Mouse (Mus musculus) gastrocnemius, adult 8-10 months (tissue): Measurements from ENCODE around the gene Ppil1. TPM values are rescaled to one million over a fixed set of nuclear protein-coding genes. Genes with fewer than 3 reads are reported as not detected.
"Not testable (repeated sequence)": the region's sequence is repeated elsewhere in the genome, so short reads cannot be mapped to it uniquely, and the experiment has no call there.

Source experiments
- DNase-seq, 2 experiments: peaks; one replicate each; pipeline ENCODE4 v3.0.0; 2022; ENCODE audit warnings: low spot score in 2 of 2
- total RNA-seq, 4 experiments: library from RNA; stranded (reverse); gene quantifications; 2 replicates each; pipeline ENCODE4 v1.2.4; 2022

Ppil1 gene
- total RNA-seq, 4 experiments from 2014 or later = 4.8 to 8.3 (median 6.7) TPM

DNA sequence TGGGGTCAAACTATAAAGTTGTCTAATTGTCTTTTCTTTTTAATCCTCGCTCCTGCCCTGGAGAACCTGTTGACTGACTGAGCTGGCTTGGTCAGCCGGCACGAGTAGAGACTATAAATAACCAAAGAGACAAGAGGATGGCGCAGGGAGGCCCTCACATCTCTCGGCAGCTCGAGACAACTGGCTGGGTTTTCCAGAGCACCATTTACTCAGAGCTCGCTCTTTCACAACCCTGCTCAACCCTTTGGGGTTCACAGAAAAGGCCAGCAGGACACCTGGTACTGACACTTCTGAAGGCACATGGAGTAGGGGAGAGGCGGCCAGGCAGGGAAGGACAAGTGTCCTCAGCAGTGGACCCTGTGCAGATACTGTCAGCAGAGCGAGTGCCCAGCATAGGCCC lies 10.3 kb downstream of the Ppil1 start:
- no peak for DNase-seq

GRCm38 (mm10) chr17:29253236-29253635 lies 10.8 kb downstream of the Ppil1 start:
- no peak for DNase-seq

- DNase-seq = no peak
Measured at GRCm38 (mm10) chr17:29251608-29252390, 12.2 kb downstream of the Ppil1 start.

- DNase-seq = not testable (repeated sequence)
Measured at GRCm38 (mm10) chr17:29251006-29251405, 13.0 kb downstream of the Ppil1 start.

DNA sequence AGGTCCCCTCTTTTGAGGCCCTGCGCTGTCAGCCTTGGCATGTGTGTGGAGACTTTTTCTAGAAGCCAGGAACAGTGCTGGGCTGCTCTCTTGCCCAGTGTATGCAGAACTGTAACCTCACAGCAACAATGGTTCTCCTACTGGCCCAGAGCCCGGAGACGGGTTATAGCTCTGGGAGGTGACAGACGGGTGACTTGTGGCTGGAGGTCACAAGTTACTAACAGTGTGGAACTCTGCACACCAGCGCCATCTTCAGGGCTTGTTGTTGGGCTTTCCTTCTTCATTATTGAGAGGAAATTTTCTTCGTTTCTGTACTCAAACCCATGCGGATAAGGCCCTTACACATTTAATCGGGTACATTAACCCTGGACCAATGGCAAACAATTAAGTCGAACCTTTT lies 14.5 kb downstream of the Ppil1 start:
- no peak for DNase-seq

- DNase-seq = no peak
Measured at GRCm38 (mm10) chr17:29247881-29248280, 16.1 kb downstream of the Ppil1 start.

DNA sequence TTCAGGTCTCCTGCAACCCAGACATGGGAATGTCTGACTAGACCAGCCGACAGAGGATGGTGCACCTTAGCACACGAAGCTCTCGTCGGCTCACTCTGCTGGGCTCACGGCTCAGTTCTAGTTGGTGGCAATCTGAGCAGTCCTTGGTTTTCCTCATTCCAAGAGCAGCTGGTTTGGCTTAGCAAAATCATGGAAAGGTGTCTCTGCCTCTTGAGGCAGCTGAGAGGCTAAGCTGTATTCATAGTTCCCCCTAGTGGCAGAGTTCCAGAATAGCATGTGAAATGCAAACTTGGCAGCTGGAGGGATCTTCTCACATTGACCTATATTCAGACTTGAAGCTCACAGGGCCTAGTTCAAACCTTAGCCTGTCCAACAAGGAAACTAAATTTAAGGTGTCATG lies 17.4 kb downstream of the Ppil1 start:
- DNase-seq = no peak

GRCm38 (mm10) chr17:29245725-29246124 lies 18.3 kb downstream of the Ppil1 start:
- DNase-seq = no peak

DNA sequence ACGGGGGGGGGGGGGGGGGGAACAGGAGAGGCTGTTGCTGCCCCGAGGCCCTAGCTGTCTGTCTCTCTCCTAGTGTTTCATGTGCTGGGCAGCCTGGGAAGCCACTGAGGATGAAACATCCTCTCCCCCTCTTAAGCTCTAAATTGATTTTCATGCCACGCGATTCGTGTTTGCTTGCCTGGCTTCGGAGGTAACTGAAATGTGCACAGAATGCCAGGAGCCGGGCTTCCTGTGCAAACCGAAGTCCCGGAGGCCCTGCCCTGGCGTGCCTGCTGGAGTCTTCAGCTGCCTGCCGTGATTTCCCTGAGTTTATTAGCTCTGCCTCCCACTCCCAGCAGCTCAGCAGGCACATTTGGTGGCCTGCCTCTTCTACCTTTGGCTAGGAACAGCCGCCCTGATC lies 19.1 kb downstream of the Ppil1 start:
- no peak for DNase-seq

- DNase-seq = no peak
Measured at GRCm38 (mm10) chr17:29238421-29238945, 25.5 kb downstream of the Ppil1 start.

DNA sequence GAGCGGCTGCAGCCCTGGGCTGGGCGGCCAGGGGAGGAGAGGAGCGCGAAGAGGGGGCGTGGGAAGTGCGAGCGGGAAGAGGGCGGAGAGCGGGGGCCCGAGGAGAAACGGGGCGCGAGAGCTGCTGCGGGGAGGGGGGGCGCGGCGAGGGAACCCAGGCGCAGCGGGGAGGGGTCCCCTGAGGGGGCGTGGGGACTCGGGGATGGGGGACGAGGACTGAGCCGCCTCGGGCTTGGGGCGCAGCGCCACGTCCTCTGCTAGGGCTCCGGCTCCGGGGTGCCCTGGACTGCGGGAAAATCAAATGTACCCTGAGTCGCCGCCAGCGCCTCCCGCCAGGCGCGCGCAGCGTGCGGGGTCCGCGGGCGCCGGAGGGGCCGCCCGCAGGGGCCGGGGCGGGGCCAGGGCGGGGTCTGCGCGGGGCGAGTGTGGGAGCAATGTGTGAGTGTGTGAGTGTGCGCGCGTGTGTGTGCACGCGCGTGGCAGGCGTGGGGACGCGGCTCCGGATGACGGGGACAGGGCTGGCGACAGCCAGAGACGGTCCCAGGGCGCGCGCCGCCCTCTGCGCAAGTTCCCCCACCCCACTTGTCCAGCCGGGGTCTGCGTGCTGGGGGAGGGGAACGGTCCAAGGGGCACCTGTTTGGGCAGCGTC lies 26.1 kb downstream of the Ppil1 start, which contains the start of gene Cpne5:
TSS of gene Cpne5 (minus strand) at position 396 of the 649 bp plus-strand sequence.
- DNase-seq = no peak

DNA sequence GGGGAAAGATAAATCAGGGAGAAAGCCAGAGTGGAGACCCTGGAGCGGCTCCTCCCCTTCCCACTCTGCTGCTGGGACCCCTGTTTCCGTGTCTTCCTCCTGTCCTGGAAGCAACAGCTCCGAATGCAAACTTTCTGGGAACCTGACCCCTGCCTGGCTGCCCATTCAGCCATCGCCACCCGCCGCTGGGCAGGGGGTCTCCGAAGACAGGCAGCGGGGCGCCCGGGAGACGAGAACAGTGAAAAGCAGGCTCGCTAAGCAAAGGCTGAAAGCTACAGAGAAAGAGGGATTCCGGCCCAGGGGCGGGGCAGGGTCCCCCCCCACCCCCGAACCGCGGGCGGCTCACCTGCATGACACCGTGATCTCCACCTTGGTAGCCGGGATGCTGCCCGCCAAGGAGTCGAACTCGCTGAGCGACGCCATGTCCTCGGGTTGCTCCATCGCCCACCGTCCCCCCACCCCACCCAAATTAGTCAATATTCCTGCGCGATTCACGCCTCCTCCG lies 26.7 kb downstream of the Ppil1 start:
- DNase-seq = no peak

GRCm38 (mm10) chr17:29236111-29236510 lies 27.9 kb downstream of the Ppil1 start:
- DNase-seq = no peak

DNA sequence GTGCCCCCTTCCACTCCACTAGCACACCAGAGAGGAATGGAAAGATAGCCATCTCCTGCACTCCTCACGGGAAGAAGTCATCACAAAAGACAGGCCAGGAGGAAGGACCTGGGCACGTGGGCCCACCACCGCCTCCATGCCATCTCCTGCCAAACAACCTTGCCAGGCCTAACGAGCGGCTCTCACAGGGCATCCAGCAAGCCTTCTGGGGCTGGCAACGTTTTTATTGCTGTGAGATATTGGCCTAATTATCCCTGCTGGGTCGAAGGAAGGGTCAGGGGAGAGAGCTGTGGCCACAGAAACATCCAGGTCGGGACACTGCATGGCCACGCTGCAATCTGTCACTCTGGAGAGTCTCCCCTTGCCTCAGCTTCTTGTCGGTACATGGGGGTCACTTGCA lies 32.9 kb downstream of the Ppil1 start:
- DNase-seq = no peak

DNA sequence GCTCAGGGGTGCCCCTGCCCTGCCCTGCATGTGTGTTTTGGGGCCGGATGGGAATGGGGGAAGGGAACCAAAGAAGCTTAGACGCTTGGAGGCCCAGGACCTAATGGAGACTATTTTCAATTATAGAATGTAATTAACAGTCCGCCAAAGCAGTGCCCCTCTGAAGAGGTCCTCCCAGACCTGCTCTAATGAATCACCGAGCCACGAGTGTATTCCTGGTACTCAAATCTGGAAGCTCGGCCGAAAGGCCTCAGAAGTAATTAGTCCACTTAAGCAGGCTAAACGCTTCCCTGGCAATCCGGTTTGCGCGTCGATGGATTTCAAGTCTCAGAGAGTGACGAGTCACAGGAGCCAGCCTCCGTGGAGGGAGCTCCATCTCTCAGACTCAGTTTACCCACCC lies 43.4 kb downstream of the Ppil1 start:
- no peak for DNase-seq

DNA sequence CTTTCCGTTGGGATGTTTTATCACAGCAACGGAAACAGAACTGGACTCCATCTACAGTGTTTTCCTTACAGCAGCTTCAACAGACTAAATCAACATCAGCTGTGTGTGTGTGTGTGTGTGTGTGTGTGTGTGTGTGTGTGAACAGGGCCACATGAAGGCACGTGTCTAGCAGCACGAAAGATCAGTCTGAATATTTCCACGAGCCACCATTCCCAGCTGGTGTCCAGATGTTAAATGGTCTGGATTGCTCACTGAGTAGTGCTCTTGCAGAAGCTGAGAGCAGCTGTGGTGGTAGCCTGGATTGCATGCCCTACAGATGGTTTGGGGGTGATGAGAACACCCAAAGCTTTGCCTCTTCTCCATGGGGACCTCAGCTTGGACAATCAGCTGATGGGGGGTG lies 46.0 kb downstream of the Ppil1 start:
- DNase-seq = no peak

GRCm38 (mm10) chr17:29216078-29216477 lies 47.9 kb downstream of the Ppil1 start:
- DNase-seq = no peak

DNA sequence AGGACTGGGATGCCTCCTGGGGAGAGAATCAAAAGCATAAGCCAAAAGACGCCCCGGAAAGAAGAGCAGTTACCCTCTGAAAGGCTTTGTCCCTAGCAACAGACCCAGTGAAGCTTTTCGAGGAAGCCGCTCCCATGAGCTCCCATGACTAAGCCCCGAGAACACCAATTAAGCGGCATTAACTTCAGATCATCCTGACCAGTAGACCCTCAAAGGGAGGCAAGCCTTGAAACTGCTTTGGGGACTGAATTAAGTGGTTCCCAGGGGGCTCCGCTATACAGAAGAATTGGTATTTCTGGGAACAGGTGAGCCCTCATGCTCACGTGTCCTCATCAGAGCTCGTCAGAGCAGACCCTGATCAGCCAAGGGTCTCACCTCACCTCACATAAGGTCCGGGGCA lies 49.3 kb downstream of the Ppil1 start:
- no peak for DNase-seq

DNA sequence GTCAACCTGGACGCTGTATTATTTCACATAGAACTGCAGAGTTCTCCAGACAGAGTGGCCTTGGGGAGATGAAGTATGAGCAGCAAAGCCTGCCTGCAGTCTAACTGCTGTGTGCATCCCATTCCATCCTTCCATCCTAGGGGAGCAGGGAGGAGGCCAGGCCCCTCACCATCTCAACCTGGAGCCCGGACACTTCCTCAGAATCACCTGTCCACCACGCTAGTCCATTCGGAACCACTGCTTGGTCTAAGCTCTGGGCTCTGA lies 49.9 kb downstream of the Ppil1 start:
- no peak for DNase-seq

DNA sequence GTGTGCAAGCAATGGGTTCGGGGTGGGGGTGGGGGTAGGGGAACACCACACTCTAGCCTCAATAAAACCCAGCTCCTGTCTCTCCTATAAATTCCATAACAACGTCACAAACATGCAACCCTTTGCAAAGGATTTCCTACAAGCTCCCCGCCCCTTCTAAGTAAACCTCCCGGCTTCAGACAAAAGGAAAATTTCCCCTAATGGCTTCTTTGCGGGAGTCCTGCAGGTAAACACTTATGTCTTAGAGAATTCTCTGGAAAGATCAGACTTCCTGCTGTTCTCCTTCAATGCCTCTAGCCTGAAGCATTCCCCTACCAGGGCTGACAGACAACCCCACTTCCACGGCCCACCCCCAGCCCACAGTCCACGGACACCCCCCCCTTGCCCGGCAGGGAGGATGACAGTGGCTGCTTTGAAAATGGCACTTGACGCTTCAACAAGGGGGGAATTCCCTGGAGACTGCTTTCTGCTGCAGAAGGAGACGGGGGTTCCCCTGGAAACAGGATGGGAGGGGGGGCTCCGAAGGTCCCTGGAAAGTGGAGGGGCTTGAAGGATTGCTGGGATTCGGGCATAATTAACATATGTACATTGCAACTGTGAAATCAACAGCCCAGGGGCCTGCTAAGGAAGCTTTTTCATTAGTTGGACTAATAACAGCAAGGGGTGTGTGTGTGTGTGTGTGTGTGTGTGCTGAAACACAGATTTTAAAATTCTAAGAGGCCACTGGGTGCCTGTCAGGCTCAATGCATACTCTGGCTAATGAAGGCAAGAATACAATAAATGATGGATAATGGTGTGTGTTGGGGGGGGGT lies 50.4 kb downstream of the Ppil1 start:
- DNase-seq = no peak

DNA sequence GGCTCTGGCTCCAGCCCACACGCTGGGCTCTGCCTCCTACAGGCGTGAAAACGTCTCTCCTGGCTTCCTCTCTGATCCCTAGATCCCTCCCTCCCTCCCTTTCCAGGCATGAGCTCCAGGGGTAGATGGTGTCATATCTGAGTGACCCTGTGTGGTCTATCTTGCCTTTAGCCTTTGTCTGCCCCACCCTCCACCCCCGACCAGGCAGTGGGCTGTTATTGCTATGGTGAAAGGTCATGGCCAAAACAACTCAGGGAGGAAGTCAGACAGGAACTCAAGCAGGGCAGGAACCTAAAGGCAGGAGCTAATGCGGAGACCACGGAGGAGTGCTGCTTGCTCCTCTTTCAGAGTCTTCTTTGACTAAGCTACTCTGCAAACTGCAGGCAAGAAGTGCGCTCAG lies 52.1 kb downstream of the Ppil1 start:
- DNase-seq = no peak

- DNase-seq = no peak
Measured at GRCm38 (mm10) chr17:29210037-29210436, 53.9 kb downstream of the Ppil1 start.
